Mouse (Mus musculus): ENCODE measurements around the gene Ap1g2. TPM values are rescaled to one million over a fixed set of nuclear protein-coding genes. Genes with fewer than 3 reads are reported as not detected.

Ap1g2 gene
- polyA plus RNA-seq, 1 experiment from 2014 or later: 28.7 TPM

- H3K27ac ChIP-seq (ENCODE audit: low read length): no peak overlapping the region
- 14% methylated on average over 21 of the region's 21 CpGs for WGBS
- ATAC-seq (ENCODE audit: insufficient number of reproducible peaks, insufficient read depth, low FRiP score, low read depth): no peak
- H3K9ac ChIP-seq (replicated peaks; ENCODE audit: low read depth, low read length): no peak overlapping the region
- peaks cover 13% of the 10 kb centered on the region for H3K27me3 ChIP-seq (ENCODE audit: control insufficient read depth, insufficient read depth, low read length)
- no peak overlapping the region for H3K4me2 ChIP-seq (replicated peaks; ENCODE audit: low read depth, low read length)
- H3K36me3 ChIP-seq (ENCODE audit: control insufficient read depth, insufficient read depth, low read length): no peaks in the 10 kb centered on the region
- no peak overlapping the region for H3K4me3 ChIP-seq (ENCODE audit: low read depth, low read length)
- H3K4me1 ChIP-seq (ENCODE audit: control insufficient read depth, insufficient read depth, low read length): peaks cover 11% of the 10 kb centered on the region; the same call in 1 of the 2 replicates
- no peaks in the 10 kb centered on the region for H3K9me3 ChIP-seq (ENCODE audit: control insufficient read depth, low read depth, low read length)
Measured at GRCm38 (mm10) chr14:55109048-55109873, 2.9 kb upstream of the Ap1g2 start.

GRCm38 (mm10) chr14:55108202-55108870 is 1.9 kb upstream of the Ap1g2 start:
- no peak overlapping the region for H3K4me2 ChIP-seq (replicated peaks; ENCODE audit: low read depth, low read length)
- no peak overlapping the region for H3K27ac ChIP-seq (ENCODE audit: low read length)
- H3K27me3 ChIP-seq (ENCODE audit: control insufficient read depth, insufficient read depth, low read length): 0 out of 2 replicates have a peak, but pooled peaks cover 5% of the 10 kb centered on the region
- H3K36me3 ChIP-seq (ENCODE audit: control insufficient read depth, insufficient read depth, low read length): no peaks in the 10 kb centered on the region
- no peak overlapping the region for H3K9ac ChIP-seq (replicated peaks; ENCODE audit: low read depth, low read length)
- no peaks in the 10 kb centered on the region for H3K9me3 ChIP-seq (ENCODE audit: control insufficient read depth, low read depth, low read length)
- 0 out of 2 replicates have a peak, but pooled peaks cover 8% of the 10 kb centered on the region for H3K4me1 ChIP-seq (ENCODE audit: control insufficient read depth, insufficient read depth, low read length)
- H3K4me3 ChIP-seq (ENCODE audit: low read depth, low read length): no peak overlapping the region
- WGBS: 35% methylated on average over 9 of the region's 9 CpGs
- peak; percentile 24; the same call in 1 of the 2 replicates for ATAC-seq (ENCODE audit: insufficient number of reproducible peaks, insufficient read depth, low FRiP score, low read depth)

GRCm38 (mm10) chr14:55106990-55107389 is 597 bp upstream of the Ap1g2 start:
- Histone ChIP-seq H3K4me3 (ENCODE audit: low read depth, low read length) (no peak overlapping the region), H3K27ac (ENCODE audit: low read length) (no peak overlapping the region), H3K9me3 (ENCODE audit: control insufficient read depth, low read depth, low read length) (no peaks in the 10 kb centered on the region), H3K4me2 (replicated peaks; ENCODE audit: low read depth, low read length) (no peak overlapping the region), H3K9ac (replicated peaks; ENCODE audit: low read depth, low read length) (no peak overlapping the region), H3K4me1 (ENCODE audit: control insufficient read depth, insufficient read depth, low read length) (0 out of 2 replicates have a peak, but pooled peaks cover 8% of the 10 kb centered on the region), H3K36me3 (ENCODE audit: control insufficient read depth, insufficient read depth, low read length) (no peaks in the 10 kb centered on the region), H3K27me3 (ENCODE audit: control insufficient read depth, insufficient read depth, low read length) (no peaks in the 10 kb centered on the region)
- ATAC-seq (ENCODE audit: insufficient number of reproducible peaks, insufficient read depth, low FRiP score, low read depth): no peak
- WGBS: 78% methylated on average over 8 of the region's 8 CpGs

- 5% methylated on average over 7 of the region's 7 CpGs for WGBS
- peak; percentile 1; the same call in 1 of the 2 replicates for ATAC-seq (ENCODE audit: insufficient number of reproducible peaks, insufficient read depth, low FRiP score, low read depth)
- H3K27me3 ChIP-seq (ENCODE audit: control insufficient read depth, insufficient read depth, low read length): no peaks in the 10 kb centered on the region
Measured at GRCm38 (mm10) chr14:55105386-55105785, 1.0 kb downstream of the Ap1g2 start.

GRCm38 (mm10) chr14:55104365-55104764 is 2.0 kb downstream of the Ap1g2 start:
- 0 out of 2 replicates have a peak, but pooled peaks cover 7% of the 10 kb centered on the region for H3K4me1 ChIP-seq (ENCODE audit: control insufficient read depth, insufficient read depth, low read length)
- ATAC-seq (ENCODE audit: insufficient number of reproducible peaks, insufficient read depth, low FRiP score, low read depth): no peak
- H3K9me3 ChIP-seq (ENCODE audit: control insufficient read depth, low read depth, low read length): no peaks in the 10 kb centered on the region
- no peaks in the 10 kb centered on the region for H3K27me3 ChIP-seq (ENCODE audit: control insufficient read depth, insufficient read depth, low read length)
- no peak overlapping the region for H3K4me3 ChIP-seq (ENCODE audit: low read depth, low read length)
- 82% methylated on average over 18 of the region's 18 CpGs for WGBS
- H3K4me2 ChIP-seq (replicated peaks; ENCODE audit: low read depth, low read length): no peak overlapping the region
- peaks cover under 1% of the 10 kb centered on the region; the same call in 1 of the 2 replicates for H3K36me3 ChIP-seq (ENCODE audit: control insufficient read depth, insufficient read depth, low read length)
- H3K27ac ChIP-seq (ENCODE audit: low read length): no peak overlapping the region
- no peak overlapping the region for H3K9ac ChIP-seq (replicated peaks; ENCODE audit: low read depth, low read length)

More at GRCm38 (mm10) chr14:55105386-55105785, 1.0 kb downstream of the Ap1g2 start:
- Histone ChIP-seq H3K4me2 (replicated peaks; ENCODE audit: low read depth, low read length) (peak overlapping the region; percentile 98), H3K9me3 (ENCODE audit: control insufficient read depth, low read depth, low read length) (no peaks in the 10 kb centered on the region), H3K9ac (replicated peaks; ENCODE audit: low read depth, low read length) (peak overlapping the region; percentile 49; the same call in 1 of the 2 replicates), H3K27ac (ENCODE audit: low read length) (no peak overlapping the region; the same call in 1 of the 2 replicates), H3K36me3 (ENCODE audit: control insufficient read depth, insufficient read depth, low read length) (no peaks in the 10 kb centered on the region), H3K4me3 (ENCODE audit: low read depth, low read length) (peak overlapping the region; percentile 45), H3K4me1 (ENCODE audit: control insufficient read depth, insufficient read depth, low read length) (0 out of 2 replicates have a peak, but pooled peaks cover 8% of the 10 kb centered on the region)

GRCm38 (mm10) chr14:55102253-55102785 is 4.1 kb downstream of the Ap1g2 start:
- Histone ChIP-seq H3K4me2 (replicated peaks; ENCODE audit: low read depth, low read length) (no peak overlapping the region), H3K9me3 (ENCODE audit: control insufficient read depth, low read depth, low read length) (no peaks in the 10 kb centered on the region), H3K4me1 (ENCODE audit: control insufficient read depth, insufficient read depth, low read length) (no peaks in the 10 kb centered on the region), H3K36me3 (ENCODE audit: control insufficient read depth, insufficient read depth, low read length) (peaks cover 10% of the 10 kb centered on the region), H3K27ac (ENCODE audit: low read length) (no peak overlapping the region), H3K4me3 (ENCODE audit: low read depth, low read length) (no peak overlapping the region), H3K9ac (replicated peaks; ENCODE audit: low read depth, low read length) (no peak overlapping the region), H3K27me3 (ENCODE audit: control insufficient read depth, insufficient read depth, low read length) (no peaks in the 10 kb centered on the region)
- 74% methylated on average over 15 of the region's 15 CpGs for WGBS
- ATAC-seq (ENCODE audit: insufficient number of reproducible peaks, insufficient read depth, low FRiP score, low read depth): no peak

- Histone ChIP-seq H3K27me3 (ENCODE audit: control insufficient read depth, insufficient read depth, low read length) (no peaks in the 10 kb centered on the region), H3K9ac (replicated peaks; ENCODE audit: low read depth, low read length) (no peak overlapping the region), H3K4me2 (replicated peaks; ENCODE audit: low read depth, low read length) (no peak overlapping the region), H3K4me3 (ENCODE audit: low read depth, low read length) (no peak overlapping the region), H3K9me3 (ENCODE audit: control insufficient read depth, low read depth, low read length) (no peaks in the 10 kb centered on the region), H3K27ac (ENCODE audit: low read length) (no peak overlapping the region), H3K36me3 (ENCODE audit: control insufficient read depth, insufficient read depth, low read length) (peaks cover 10% of the 10 kb centered on the region), H3K4me1 (ENCODE audit: control insufficient read depth, insufficient read depth, low read length) (0 out of 2 replicates have a peak, but pooled peaks cover 5% of the 10 kb centered on the region)
- 57% methylated on average over 4 of the region's 4 CpGs for WGBS
- ATAC-seq (ENCODE audit: insufficient number of reproducible peaks, insufficient read depth, low FRiP score, low read depth): no peak
Measured at GRCm38 (mm10) chr14:55101592-55101991, 4.8 kb downstream of the Ap1g2 start.

GRCm38 (mm10) chr14:55098067-55098466 is 8.3 kb downstream of the Ap1g2 start:
- WGBS: 69% methylated on average over 4 of the region's 4 CpGs
- Histone ChIP-seq H3K4me1 (ENCODE audit: control insufficient read depth, insufficient read depth, low read length) (peaks cover 17% of the 10 kb centered on the region), H3K9ac (replicated peaks; ENCODE audit: low read depth, low read length) (no peak overlapping the region), H3K4me3 (ENCODE audit: low read depth, low read length) (no peak overlapping the region), H3K27ac (ENCODE audit: low read length) (no peak overlapping the region), H3K4me2 (replicated peaks; ENCODE audit: low read depth, low read length) (no peak overlapping the region), H3K36me3 (ENCODE audit: control insufficient read depth, insufficient read depth, low read length) (peaks cover 10% of the 10 kb centered on the region), H3K9me3 (ENCODE audit: control insufficient read depth, low read depth, low read length) (no peaks in the 10 kb centered on the region), H3K27me3 (ENCODE audit: control insufficient read depth, insufficient read depth, low read length) (no peaks in the 10 kb centered on the region)
- ATAC-seq (ENCODE audit: insufficient number of reproducible peaks, insufficient read depth, low FRiP score, low read depth): no peak
